Mouse (Mus musculus): ENCODE measurements around the gene Prrt2. TPM values are rescaled to one million over a fixed set of nuclear protein-coding genes. Genes with fewer than 3 reads are reported as not detected.

Gene Prrt2
- polyA plus RNA-seq, 1 experiment: 0.02 TPM

- H3K4me3 ChIP-seq (ENCODE audit: insufficient read depth, poor library complexity, severe bottlenecking): no peak overlapping the region
- H3K27me3 ChIP-seq (ENCODE audit: control insufficient read depth, insufficient read depth, insufficient read length): no peaks in the 10 kb centered on the region
- H3K79me2 ChIP-seq (ENCODE audit: control insufficient read depth, insufficient read depth): no peaks in the 10 kb centered on the region
- H3K79me3 ChIP-seq (ENCODE audit: low read depth): no peaks in the 10 kb centered on the region
- TF ChIP-seq FOSL1 (IDR thresholded peaks at IDR 0.05; ENCODE audit: insufficient read depth, low read length, poor library complexity, severe bottlenecking) (no peak), USF1 (IDR thresholded peaks at IDR 0.05; ENCODE audit: low read depth) (no peak), MAX (IDR thresholded peaks at IDR 0.05) (no peak), CTCF (IDR thresholded peaks at IDR 0.05; ENCODE audit: control insufficient read depth, insufficient read depth, insufficient read length) (no peak), MYOD1 (IDR thresholded peaks at IDR 0.05; ENCODE audit: control insufficient read depth, insufficient read length, low read depth) (no peak), CEBPB (IDR thresholded peaks at IDR 0.05; ENCODE audit: low read depth) (no peak), MYOG (IDR thresholded peaks at IDR 0.05; ENCODE audit: control insufficient read depth, extremely low read depth, insufficient read length) (no peak)
- H3ac ChIP-seq (ENCODE audit: control insufficient read depth, insufficient read length, low read depth): no peak overlapping the region
- peaks cover 6% of the 10 kb centered on the region for H3K36me3 ChIP-seq (ENCODE audit: control insufficient read depth, insufficient read depth)
Measured at GRCm38 (mm10) chr7:126988816-126989215, 32.2 kb downstream of the Prrt2 start.

- Histone ChIP-seq H3K27me3 (ENCODE audit: control insufficient read depth, insufficient read depth, insufficient read length) (no peaks in the 10 kb centered on the region), H3K36me3 (ENCODE audit: control insufficient read depth, insufficient read depth) (peaks cover 6% of the 10 kb centered on the region), H3K4me3 (ENCODE audit: insufficient read depth, poor library complexity, severe bottlenecking) (no peak overlapping the region), H3K79me2 (ENCODE audit: control insufficient read depth, insufficient read depth) (no peaks in the 10 kb centered on the region), H3K79me3 (ENCODE audit: low read depth) (no peaks in the 10 kb centered on the region), H3ac (ENCODE audit: control insufficient read depth, insufficient read length, low read depth) (no peak overlapping the region)
- TF ChIP-seq CTCF (IDR thresholded peaks at IDR 0.05; ENCODE audit: control insufficient read depth, insufficient read depth, insufficient read length): peak; percentile 43
- TF ChIP-seq MYOG (IDR thresholded peaks at IDR 0.05; ENCODE audit: control insufficient read depth, extremely low read depth, insufficient read length): no peak
Measured at GRCm38 (mm10) chr7:126986319-126986718, 34.7 kb downstream of the Prrt2 start.

GRCm38 (mm10) chr7:126984667-126985444 lies 36.2 kb downstream of the Prrt2 start:
- H3K27me3 ChIP-seq (ENCODE audit: control insufficient read depth, insufficient read depth, insufficient read length): no peaks in the 10 kb centered on the region
- H3K79me2 ChIP-seq (ENCODE audit: control insufficient read depth, insufficient read depth): no peaks in the 10 kb centered on the region
- H3K79me3 ChIP-seq (ENCODE audit: low read depth): no peaks in the 10 kb centered on the region
- H3ac ChIP-seq (ENCODE audit: control insufficient read depth, insufficient read length, low read depth): no peak overlapping the region
- no peak overlapping the region for H3K4me3 ChIP-seq (ENCODE audit: insufficient read depth, poor library complexity, severe bottlenecking)
- TF ChIP-seq MAX (IDR thresholded peaks at IDR 0.05) (no peak), CEBPB (IDR thresholded peaks at IDR 0.05; ENCODE audit: low read depth) (no peak), MYOG (IDR thresholded peaks at IDR 0.05; ENCODE audit: control insufficient read depth, extremely low read depth, insufficient read length) (no peak), CTCF (IDR thresholded peaks at IDR 0.05; ENCODE audit: control insufficient read depth, insufficient read depth, insufficient read length) (no peak), FOSL1 (IDR thresholded peaks at IDR 0.05; ENCODE audit: insufficient read depth, low read length, poor library complexity, severe bottlenecking) (no peak), USF1 (IDR thresholded peaks at IDR 0.05; ENCODE audit: low read depth) (no peak), MYOD1 (IDR thresholded peaks at IDR 0.05; ENCODE audit: control insufficient read depth, insufficient read length, low read depth) (no peak)
- peaks cover 8% of the 10 kb centered on the region for H3K36me3 ChIP-seq (ENCODE audit: control insufficient read depth, insufficient read depth)

- peaks cover 24% of the 10 kb centered on the region for H3K36me3 ChIP-seq (ENCODE audit: control insufficient read depth, insufficient read depth)
- H3K79me3 ChIP-seq (ENCODE audit: low read depth): no peaks in the 10 kb centered on the region
- H3K79me2 ChIP-seq (ENCODE audit: control insufficient read depth, insufficient read depth): peaks cover 9% of the 10 kb centered on the region
- H3K4me3 ChIP-seq (ENCODE audit: insufficient read depth, poor library complexity, severe bottlenecking): no peak overlapping the region
- no peaks in the 10 kb centered on the region for H3K27me3 ChIP-seq (ENCODE audit: control insufficient read depth, insufficient read depth, insufficient read length)
- TF ChIP-seq USF1 (IDR thresholded peaks at IDR 0.05; ENCODE audit: low read depth) (no peak), MAX (IDR thresholded peaks at IDR 0.05) (no peak), MYOG (IDR thresholded peaks at IDR 0.05; ENCODE audit: control insufficient read depth, extremely low read depth, insufficient read length) (no peak), MYOD1 (IDR thresholded peaks at IDR 0.05; ENCODE audit: control insufficient read depth, insufficient read length, low read depth) (no peak), CEBPB (IDR thresholded peaks at IDR 0.05; ENCODE audit: low read depth) (no peak), CTCF (IDR thresholded peaks at IDR 0.05; ENCODE audit: control insufficient read depth, insufficient read depth, insufficient read length) (no peak), FOSL1 (IDR thresholded peaks at IDR 0.05; ENCODE audit: insufficient read depth, low read length, poor library complexity, severe bottlenecking) (no peak)
- H3ac ChIP-seq (ENCODE audit: control insufficient read depth, insufficient read length, low read depth): no peak overlapping the region
Measured at GRCm38 (mm10) chr7:126983113-126983512, 37.9 kb downstream of the Prrt2 start.

- H3K36me3 ChIP-seq (ENCODE audit: control insufficient read depth, insufficient read depth): peaks cover 27% of the 10 kb centered on the region
- TF ChIP-seq CEBPB (IDR thresholded peaks at IDR 0.05; ENCODE audit: low read depth) (no peak), MYOD1 (IDR thresholded peaks at IDR 0.05; ENCODE audit: control insufficient read depth, insufficient read length, low read depth) (no peak), MYOG (IDR thresholded peaks at IDR 0.05; ENCODE audit: control insufficient read depth, extremely low read depth, insufficient read length) (no peak), CTCF (IDR thresholded peaks at IDR 0.05; ENCODE audit: control insufficient read depth, insufficient read depth, insufficient read length) (no peak), FOSL1 (IDR thresholded peaks at IDR 0.05; ENCODE audit: insufficient read depth, low read length, poor library complexity, severe bottlenecking) (no peak), USF1 (IDR thresholded peaks at IDR 0.05; ENCODE audit: low read depth) (no peak), MAX (IDR thresholded peaks at IDR 0.05) (no peak)
- H3K27me3 ChIP-seq (ENCODE audit: control insufficient read depth, insufficient read depth, insufficient read length): no peaks in the 10 kb centered on the region
- H3ac ChIP-seq (ENCODE audit: control insufficient read depth, insufficient read length, low read depth): no peak overlapping the region
- peaks cover 3% of the 10 kb centered on the region for H3K79me3 ChIP-seq (ENCODE audit: low read depth)
- no peak overlapping the region for H3K4me3 ChIP-seq (ENCODE audit: insufficient read depth, poor library complexity, severe bottlenecking)
- H3K79me2 ChIP-seq (ENCODE audit: control insufficient read depth, insufficient read depth): peaks cover 20% of the 10 kb centered on the region
Measured at GRCm38 (mm10) chr7:126982054-126982453, 39.0 kb downstream of the Prrt2 start.
